Mouse (Mus musculus): ENCODE data around the gene Rnf26.
A peak's percentile ranks its signal among the peaks of the same experiment; 100 is the strongest.
"Not testable (repeated sequence)": the region's sequence is repeated elsewhere in the genome, so short reads cannot be mapped to it uniquely, and the experiment has no call there.

Gene Rnf26

DNA sequence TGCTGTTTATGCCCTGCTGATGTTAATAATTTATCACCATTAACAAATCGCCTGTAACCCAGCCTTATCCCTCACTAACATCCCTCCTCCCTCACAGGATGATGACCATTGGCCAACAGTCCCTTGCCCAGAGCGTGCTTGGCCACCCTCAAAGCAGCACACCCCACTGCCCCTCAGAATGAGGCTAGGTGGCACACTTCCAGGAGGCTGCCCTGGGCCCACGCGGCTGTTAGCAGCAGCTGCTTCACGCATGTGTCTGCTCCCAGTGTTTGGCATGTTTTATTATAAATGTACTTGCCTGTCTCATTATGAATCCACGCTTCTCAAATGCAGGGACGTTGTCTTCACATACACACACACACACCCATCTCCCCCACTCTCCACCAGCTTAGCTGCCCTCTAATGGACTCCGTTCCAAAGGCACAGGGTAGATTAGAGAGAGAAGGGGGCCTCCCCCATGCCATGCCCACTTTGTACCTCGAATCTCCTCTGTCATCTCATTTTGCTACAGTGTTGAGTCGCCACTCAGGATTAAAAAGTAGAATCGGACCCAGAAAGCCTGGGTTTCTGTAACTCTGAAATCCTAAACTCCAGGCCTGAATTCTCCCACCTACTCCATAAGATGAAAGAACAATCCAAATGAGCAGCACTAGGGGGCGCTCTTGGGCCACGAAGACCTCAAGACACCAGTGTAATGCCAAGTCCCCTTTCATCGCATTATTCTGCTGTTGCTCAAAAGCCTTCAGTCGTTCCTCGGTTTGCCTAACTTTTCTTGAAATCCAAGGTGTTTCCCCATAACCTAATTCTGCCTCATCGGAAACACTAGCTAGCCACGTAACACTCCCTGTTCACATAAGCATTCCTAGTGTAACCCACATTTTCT lies 12.5 kb upstream of the Rnf26 start:
- peak; percentile 63 for DNase-seq (ENCODE audit: low read depth, low spot score)

DNA sequence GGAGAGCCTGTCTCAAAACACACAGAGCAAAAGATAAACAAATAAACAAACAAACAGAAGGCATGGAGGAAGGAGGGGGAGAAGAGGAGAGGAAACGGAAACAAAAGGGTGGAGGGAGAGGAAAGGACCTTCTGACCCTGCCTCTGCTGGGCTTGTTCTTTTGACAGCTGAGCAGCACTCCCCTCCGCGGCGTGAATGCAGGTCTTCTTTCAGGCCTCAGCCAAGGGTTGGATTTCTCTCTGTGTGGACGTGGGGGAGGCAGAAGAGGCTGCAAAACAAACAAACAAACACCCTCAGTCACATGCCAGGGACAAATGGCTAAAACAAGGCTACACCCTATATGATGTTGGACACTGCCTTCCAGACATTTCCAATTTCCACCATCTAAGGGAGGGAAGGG lies 11.7 kb upstream of the Rnf26 start:
- DNase-seq (ENCODE audit: low read depth, low spot score): no peak

DNA sequence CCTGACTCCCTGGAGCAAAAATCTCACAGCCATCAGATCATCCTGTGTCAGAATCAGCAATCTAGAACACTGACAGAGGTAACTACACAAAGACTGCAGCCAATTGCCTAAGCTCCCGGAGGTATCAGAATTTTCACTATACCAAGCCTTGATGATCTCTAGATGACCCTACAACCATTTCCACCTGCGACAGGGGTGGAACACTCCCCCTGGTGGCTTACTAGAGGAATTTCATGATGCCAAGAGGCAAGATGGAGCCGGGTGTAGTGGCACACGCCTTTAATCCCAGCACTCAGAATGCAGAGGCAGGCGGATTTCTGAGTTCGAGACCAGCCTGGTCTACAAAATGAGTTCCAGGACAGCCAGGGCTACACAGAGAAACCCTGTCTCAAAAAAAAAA lies 11.0 kb upstream of the Rnf26 start:
- DNase-seq (ENCODE audit: low read depth, low spot score): no peak

DNA sequence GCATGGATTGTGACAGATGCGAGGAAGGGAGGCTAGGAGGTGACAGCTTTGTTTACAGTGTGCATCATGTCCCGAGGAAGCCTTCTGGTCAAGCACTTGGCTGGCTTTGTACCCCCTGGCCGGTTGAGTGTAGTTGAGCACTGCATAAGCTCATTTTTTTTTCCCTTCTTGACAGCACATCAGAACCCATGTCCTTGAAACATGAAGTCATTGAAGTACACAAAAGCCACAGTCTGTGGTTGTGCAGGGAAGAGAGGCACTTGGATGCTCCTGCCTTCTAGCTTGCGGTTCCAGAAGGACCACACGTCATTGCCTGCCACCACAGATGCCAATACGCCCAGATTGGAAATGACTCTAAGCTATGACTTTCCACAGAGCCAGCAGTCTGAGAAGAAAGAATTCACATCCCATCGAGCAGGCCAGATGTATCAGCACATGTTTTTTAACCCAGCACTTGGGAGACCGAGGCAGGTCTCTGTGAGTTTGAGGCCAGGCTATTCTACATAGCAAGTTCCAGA lies 6.7 kb upstream of the Rnf26 start:
- no peak for DNase-seq (ENCODE audit: low read depth, low spot score)

DNA sequence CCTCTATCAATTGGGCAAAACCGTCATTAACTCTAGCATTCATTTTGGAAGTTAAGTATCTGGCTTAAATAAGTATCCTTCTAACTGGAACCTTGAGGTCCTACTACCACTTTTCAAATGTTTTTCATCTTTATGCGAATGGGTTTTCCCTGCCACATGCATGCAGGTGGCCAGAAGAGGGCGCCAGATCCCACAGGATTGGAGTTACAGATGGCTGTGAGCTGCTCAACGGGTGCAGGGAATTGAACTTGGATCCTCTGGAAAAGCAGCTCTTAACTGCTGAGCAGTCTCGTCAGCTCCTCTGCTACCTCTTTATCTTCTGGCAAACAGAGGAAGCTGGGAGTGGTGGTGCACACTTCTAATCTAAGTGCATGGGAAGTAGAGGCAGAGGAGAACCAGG lies 5.7 kb upstream of the Rnf26 start:
- no peak for DNase-seq (ENCODE audit: low read depth, low spot score)

DNA sequence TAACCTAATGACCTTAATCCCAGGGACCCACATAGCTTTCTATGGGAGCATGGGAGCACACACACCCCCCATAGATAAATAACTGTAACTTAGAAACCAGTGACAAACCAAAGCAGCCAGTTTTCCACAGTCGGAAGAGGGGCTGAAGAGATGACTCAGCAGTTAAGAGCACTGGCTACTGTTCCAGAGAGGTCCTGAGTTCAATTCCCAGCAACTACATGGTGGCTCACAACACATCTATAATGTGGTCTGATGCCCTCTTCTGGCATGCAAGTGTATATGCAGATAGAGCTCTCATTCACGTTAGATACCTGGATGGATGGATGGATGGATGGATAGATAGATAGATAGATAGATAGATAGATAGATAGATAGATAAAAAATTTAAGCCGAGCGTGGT lies 2.9 kb upstream of the Rnf26 start:
- DNase-seq (ENCODE audit: low read depth, low spot score): no peak

DNA sequence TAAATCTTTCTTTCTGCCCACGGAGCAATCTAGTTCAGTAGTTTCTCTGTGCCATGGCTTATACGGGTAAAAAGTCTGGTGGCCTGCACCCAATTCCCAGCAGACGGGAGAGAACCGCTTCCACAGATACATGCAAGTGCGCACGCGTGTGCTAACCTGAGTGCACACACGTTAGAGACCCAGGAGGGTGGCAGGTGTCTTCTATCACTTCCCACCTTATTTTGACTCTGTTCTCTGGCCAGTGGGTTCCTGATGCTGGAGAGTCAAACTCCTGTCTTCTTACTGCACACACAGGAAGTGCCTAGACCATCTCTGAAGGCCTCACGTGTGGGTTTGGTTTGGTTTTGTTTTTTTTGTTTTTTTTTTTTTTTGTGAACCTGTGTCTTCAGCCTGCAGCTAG lies 2.3 kb upstream of the Rnf26 start:
- no peak for DNase-seq (ENCODE audit: low read depth, low spot score)

DNA sequence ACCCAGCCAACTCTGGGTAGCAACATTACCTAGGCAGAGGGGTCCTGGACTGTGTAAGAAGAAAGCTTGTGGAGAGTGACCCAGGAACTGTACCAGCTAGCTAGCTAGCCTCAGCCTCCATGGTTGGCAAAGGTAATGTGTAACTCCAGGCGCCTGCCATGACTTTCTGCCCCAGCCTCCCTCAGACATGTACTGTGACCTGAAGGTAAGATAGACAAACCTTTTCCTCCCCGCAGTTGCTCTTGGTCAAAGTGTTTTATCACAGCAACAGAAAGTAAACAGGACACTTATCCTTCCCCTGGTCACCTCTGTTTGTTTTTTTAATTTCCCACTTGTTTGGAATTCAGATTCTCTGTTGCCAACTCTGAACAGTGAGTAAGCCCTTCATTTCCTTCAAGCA lies 1.1 kb upstream of the Rnf26 start:
- DNase-seq (ENCODE audit: low read depth, low spot score): no peak

DNA sequence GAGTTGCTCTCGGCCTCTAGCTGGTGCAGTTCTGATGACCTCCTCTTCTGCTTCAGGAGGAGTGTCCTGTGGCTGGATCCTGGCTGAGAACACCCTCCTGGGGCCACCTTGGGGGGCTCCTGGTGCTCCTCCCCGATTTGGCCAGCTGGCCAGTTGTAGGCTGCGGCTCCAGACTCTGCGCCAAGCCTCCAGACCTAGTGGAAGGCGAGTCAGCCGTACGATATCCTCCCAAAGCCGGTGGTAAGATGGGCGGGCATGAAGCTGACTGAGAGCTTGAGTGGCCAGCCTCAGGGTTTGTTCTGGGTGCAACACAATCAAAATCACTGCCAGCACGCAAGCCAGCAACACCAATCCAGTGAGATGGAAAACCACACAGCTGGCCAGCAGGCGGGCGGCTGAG lies 1.4 kb downstream of the Rnf26 start:
- DNase-seq (ENCODE audit: low read depth, low spot score): not testable (repeated sequence)

DNA sequence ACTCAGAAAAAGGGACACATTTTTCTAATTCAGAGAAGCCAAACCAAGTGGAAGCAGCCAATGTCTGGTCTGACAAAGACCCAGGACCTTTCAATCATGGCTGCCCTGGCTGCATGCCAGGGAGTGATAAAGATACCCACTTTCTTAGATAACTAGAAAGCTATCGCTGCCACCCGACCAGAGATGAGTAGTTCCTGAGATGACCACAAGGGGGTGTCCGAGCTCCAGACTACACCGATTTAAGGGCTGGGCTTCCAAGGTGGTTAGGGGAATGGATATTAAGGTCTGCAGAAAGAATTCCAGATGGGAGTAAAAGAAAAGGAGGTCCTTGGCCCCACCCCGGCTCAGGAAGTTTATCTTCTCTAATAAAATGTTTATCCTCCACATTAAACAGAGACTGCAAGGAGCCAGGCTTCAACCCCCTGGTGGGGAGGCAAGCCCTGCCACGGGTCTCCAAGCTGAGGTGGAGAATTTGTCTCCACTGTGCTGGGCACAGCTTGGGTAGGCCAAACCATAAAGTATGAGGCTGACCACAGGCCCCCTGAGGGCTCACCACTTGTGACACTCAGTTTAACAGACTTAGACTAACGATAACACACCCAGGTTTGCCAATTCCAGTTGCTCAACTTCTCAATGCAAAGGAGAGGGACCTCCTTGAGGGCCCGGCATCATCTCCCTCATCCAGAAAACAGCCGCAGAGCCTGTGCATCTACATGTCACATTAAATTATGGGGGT lies 3.8 kb downstream of the Rnf26 start:
- no peak for DNase-seq (ENCODE audit: low read depth, low spot score)

DNA sequence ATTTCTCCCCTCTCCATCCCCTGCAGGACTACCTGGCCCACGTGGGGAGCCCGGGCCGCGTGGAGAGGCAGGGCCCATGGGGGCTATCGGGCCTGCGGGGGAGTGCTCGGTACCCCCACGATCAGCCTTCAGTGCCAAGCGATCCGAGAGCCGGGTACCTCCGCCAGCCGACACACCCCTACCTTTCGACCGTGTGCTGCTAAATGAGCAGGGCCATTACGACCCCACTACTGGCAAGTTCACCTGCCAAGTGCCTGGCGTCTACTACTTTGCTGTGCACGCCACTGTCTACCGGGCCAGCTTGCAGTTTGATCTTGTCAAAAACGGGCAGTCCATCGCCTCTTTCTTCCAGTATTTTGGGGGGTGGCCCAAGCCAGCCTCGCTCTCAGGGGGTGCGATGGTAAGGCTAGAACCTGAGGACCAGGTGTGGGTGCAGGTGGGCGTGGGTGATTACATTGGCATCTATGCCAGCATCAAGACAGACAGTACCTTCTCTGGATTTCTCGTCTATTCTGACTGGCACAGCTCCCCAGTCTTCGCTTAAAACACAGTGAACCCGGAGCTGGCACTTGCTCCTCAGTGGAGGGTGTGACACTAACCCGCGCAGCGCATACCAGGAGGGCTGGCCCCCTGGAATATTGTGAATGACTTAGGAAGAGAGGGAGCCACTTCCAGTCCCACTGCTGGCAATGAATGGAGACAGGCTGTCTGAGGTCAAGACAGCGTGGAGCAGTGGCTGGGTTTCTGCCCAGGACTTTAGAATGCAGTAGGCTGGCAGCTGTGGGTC lies 4.9 kb downstream of the Rnf26 start:
- no peak for DNase-seq (ENCODE audit: low read depth, low spot score)

DNA sequence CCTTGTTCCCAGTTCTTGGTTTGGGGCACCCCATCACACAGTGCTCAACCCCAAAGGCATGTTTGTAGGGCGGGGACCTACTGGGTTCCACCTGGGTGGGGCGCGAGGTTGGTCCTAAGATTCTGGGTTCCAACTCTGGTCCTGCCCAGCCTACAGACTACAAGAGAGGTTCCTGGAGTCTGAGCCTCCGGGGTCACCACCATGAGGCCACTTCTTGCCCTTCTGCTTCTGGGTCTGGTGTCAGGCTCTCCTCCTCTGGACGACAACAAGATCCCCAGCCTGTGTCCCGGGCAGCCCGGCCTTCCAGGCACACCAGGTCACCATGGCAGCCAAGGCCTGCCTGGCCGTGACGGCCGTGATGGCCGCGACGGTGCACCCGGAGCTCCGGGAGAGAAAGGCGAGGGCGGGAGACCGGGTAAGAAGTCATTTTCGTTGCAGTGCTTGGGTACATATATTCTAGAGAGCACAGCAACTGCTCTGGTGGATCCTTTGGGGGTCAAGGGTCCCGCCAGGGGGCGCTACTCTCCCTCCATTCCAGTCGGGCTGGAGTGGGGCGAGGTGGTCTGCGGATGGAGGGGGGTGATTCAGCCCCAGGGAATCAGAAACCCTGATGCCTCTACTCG lies 5.6 kb downstream of the Rnf26 start:
- DNase-seq (ENCODE audit: low read depth, low spot score): no peak

DNA sequence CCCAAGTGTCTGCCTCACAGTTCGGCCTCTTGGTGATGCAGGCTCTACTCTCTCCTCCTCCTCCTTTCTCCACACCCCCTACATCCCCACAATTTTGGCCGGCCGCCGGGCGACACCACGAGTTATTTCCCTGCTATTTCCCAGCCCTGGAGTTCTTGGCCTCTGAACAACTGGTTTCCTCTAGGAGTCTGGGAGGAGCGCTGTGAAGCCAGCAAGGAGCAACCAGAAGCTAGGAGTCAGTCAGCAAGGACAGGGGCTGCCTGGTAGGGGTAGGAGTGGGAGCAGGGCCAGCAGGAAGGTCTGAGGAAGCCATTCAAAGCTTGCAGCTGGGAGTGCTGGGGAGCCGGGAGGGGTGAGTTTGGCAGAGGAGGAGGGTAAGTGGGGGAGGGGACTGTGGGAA lies 6.2 kb downstream of the Rnf26 start, which contains the start of gene C1qtnf5:
Gene C1qtnf5, plus strand, starts transcription at position 136 of the 400 bp plus-strand sequence.
- DNase-seq (ENCODE audit: low read depth, low spot score): no peak

DNA sequence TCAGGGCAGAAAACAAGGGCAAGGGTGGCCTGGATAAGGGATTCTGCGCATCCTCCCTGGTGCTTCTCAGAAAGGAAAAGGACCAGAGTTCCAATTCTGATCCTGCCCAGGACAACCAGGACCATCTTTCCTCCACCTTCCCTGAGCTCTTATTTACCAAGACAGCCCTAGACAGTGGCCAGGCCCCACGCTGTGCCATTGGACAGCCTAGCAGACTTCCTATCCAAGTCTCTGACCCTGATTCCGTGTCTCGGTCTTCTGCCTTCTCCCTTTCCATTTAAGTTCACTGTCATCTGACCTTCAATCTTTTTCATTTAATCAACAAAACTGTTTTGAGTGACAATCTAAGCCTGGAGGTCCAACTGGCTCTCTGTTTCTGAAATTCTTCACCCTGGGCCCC lies 6.7 kb downstream of the Rnf26 start:
- DNase-seq (ENCODE audit: low read depth, low spot score): no peak

DNA sequence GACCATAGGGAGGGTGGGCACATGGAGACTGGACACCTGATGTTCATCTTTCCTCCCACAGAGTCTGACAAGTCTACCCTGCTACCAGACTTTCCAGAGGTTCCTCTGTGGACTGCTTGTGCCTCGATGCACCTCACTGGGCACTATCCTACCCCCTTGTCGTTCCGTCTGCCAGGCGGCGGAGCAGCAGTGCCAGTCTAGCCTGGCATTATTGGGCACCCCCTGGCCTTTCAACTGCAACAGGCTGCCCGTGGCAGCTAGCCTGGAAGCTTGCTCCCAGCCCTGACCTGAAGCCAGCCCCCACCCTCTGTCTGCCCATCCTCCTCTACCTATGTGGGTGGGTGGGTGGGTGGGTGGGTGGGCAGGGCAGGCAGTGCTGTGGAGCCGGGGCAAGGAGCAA lies 7.1 kb downstream of the Rnf26 start:
- no peak for DNase-seq (ENCODE audit: low read depth, low spot score)

DNA sequence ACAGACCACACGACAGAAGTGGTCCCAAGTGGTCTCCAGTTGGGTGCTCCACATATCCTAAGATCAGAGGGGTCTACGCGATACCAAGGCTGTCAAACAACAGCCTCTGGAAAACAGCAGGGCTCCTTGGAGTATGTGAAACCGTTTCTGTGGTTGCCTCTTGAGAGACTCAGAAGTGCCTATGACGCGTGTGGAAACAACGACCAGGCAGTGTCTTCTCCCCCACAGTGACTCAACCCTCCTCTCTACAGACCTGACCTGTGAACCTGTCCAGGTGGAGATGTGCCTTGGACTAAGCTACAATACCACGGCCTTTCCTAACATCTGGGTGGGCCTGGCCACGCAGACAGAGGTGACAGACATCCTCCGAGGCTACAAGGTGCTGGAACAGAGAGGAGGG lies 7.5 kb downstream of the Rnf26 start:
- DNase-seq (ENCODE audit: low read depth, low spot score): no peak

DNA sequence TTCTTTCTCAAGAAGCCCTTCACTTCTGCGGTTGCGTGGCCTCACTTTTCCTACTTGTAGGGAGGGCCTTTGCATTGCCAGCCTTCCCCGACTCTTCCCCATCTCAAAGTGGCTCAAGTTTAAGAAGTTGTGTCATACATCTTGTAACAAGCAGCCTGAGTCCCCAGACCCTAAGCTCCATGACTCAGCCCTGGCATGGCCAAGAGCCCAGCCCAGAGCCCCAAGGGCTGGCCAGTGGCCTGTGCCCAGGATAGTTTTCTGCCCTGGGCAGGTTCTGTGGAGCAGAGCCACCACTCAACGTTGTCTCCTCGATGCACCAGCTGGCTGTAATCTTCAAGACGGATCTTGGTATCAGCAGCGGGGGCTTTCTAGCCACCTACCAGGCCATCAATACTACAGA lies 8.4 kb downstream of the Rnf26 start:
- DNase-seq (ENCODE audit: low read depth, low spot score): no peak

DNA sequence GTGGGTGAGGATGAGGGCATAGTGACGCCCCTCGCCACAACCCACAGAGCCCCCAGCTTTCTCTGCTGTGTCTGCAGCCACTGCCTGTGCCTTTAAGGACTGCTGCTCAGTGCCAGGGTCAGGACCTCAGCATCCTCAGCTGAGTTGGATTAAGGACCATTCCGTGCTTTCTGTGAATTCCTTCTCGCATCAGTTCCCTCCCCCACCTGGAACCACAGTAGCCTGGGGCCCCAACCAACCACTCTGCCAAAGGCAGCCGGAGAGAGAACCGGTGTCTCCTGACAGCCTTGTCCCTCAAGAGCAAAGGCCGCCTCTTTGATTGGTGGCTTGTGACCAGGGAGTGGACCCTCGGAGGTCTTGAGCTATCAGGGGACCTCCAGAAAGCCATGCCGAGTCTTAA lies 11.8 kb downstream of the Rnf26 start, which contains the start of gene Mfrp:
Gene Mfrp, plus strand, starts transcription at position 240 of the 400 bp plus-strand sequence.
- DNase-seq (ENCODE audit: low read depth, low spot score): no peak

DNA sequence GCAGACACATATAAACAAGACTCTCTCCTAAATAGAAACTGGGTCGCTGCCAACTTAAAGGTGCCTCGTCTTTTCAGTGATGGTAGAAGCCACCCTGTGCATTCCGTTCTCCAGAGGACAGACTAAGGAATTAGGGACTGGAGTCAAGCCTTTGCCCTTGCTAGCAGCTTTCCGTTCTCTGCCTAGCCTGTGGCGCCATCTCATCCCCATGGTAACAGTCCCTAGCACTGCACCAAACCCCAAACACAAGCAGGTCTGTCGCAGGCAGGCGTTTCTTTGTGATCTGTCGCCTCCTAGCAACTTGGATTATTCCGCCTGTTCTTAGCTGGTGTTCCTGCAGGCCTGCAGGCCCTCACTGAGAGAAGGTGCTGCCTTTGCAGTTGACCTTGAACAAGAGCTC lies 16.8 kb downstream of the Rnf26 start:
- DNase-seq (ENCODE audit: low read depth, low spot score): no peak

DNA sequence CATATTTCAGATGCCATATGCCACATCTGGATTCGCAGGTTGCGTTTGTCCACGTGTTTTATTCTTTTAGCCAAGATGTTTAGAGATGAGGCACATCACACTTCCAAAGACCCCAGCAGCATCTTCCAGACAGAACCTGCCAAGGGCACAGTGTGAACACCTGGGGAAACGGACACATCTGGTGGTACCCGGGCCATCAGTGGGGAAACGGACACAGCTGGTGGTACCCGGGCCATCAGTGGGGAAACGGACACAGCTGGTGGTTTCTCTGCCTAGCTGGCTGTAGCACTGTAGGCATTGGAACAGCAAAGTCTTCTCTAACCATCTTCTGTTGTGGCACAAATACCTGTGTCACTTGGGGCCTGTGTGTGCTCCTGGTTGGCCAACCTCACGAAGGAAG lies 17.5 kb downstream of the Rnf26 start:
- no peak for DNase-seq (ENCODE audit: low read depth, low spot score)

DNA sequence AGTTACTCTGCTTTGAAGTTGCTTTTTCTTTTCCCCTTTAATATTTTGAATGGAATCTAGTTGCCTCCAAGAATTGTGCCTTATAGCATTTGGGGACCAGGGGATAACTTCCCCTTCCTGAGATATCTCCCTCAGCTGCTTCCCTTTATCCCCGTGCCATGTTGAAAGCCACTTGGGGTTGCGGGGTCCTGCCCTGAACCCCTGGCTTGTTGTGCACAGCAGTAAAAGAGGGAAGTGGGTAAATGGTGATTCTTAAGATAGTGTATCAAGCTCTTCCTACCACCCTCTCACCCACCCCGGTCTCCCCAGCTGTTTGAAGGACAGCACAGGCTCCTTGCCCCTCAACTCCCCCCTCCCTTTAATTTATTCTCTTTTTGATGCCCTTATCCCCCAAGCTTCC lies 18.6 kb downstream of the Rnf26 start:
- DNase-seq (ENCODE audit: low read depth, low spot score): no peak

All from WW6 (cell line).